In genomic region chr11:43492663-43493062, GRCm38 (mm10) we compare ENCODE assay signal across 9 mouse cellular contexts. TPM values are rescaled to one million over a fixed set of nuclear protein-coding genes. Genes with fewer than 3 reads are reported as not detected.
DNase-seq lines count a peak whose midpoint lies in the region; ATAC-seq lines count a peak whose summit lies in the region.
"Had no signal": no experiment of that assay in that cellular context is flagged by ENCODE, and none has a peak within 500 bp of the region (broad histone marks: within the 10 kb centered on the region; RNA-seq: fewer than 3 reads in every experiment).

No protein-coding gene starts in this region.

- H3K4me1 ChIP-seq in forebrain, embryonic 13.5 days = no peaks in the 10 kb centered on the region
- H3K4me1 ChIP-seq in hindbrain, embryonic 13.5 days (replicated peaks) = peaks cover 13% of the 10 kb centered on the region; the same call in 1 of the 2 replicates
- H3K4me1 ChIP-seq: limb, embryonic 12.5 days had no signal

- H3K9ac ChIP-seq in forebrain, embryonic 13.5 days = no peak overlapping the region
- no peak overlapping the region for H3K9ac ChIP-seq in hindbrain, embryonic 13.5 days
- H3K9ac ChIP-seq: limb, embryonic 12.5 days had no signal

- 27% methylated on average over 7 of the region's 7 CpGs for whole genome bisulfite sequencing in forebrain, embryonic 13.5 days
- WGBS in hindbrain, embryonic 13.5 days = 32% methylated on average over 7 of the region's 7 CpGs

- no peaks in the 10 kb centered on the region for H3K27me3 ChIP-seq in forebrain, embryonic 13.5 days
- no peaks in the 10 kb centered on the region for H3K27me3 ChIP-seq in hindbrain, embryonic 13.5 days
- H3K27me3 ChIP-seq: limb, embryonic 12.5 days had no signal

- H3K9me3 ChIP-seq in forebrain, embryonic 13.5 days (replicated peaks) = no peaks in the 10 kb centered on the region
- H3K9me3 ChIP-seq in hindbrain, embryonic 13.5 days = no peaks in the 10 kb centered on the region
- H3K9me3 ChIP-seq: limb, embryonic 12.5 days had no signal

- H3K27ac ChIP-seq in forebrain, embryonic 13.5 days = no peak overlapping the region
- H3K27ac ChIP-seq in hindbrain, embryonic 13.5 days = no peak overlapping the region
- H3K27ac ChIP-seq: limb, embryonic 12.5 days had no signal

- peak; percentile 36 for ATAC-seq in forebrain, embryonic 13.5 days
- 0 out of 2 replicates have a peak, but pooled peaks have one; percentile 15 for ATAC-seq in hindbrain, embryonic 13.5 days (ENCODE audit: low FRiP score)

- no peak overlapping the region for H3K4me3 ChIP-seq in forebrain, embryonic 13.5 days
- H3K4me3 ChIP-seq in hindbrain, embryonic 13.5 days = no peak overlapping the region
- H3K4me3 ChIP-seq: limb, embryonic 12.5 days had no signal

- DNase-seq in MN1 (ENCODE audit: low spot score) = peak; percentile 85
- DNase-seq in c-Kit-positive CD71-positive TER-119-negative erythroid progenitor cells, embryonic 14.5 days (ENCODE audit: low read depth) = peak; percentile 57
- DNase-seq in layer of hippocampus, adult 9-11 months = peak; percentile 38
- DNase-seq in lung, postnatal 36 days = peak; percentile 83
- peak; percentile 79 for DNase-seq in right cerebral cortex, postnatal 14 days
- DNase-seq in urinary bladder, postnatal 25 days (ENCODE audit: low spot score) = peak; percentile 82

- H3K36me3 ChIP-seq in forebrain, embryonic 13.5 days (ENCODE audit: poor library complexity, severe bottlenecking) = no peaks in the 10 kb centered on the region
- no peaks in the 10 kb centered on the region for H3K36me3 ChIP-seq in hindbrain, embryonic 13.5 days
- H3K36me3 ChIP-seq: limb, embryonic 12.5 days had no signal

- no peak overlapping the region for H3K4me2 ChIP-seq in forebrain, embryonic 13.5 days
- H3K4me2 ChIP-seq in hindbrain, embryonic 13.5 days = no peak overlapping the region
- H3K4me2 ChIP-seq: limb, embryonic 12.5 days had no signal

RNA-seq across cellular contexts. Expression of gene C1qtnf2, which starts 18.6 kb away (rescaled TPM):
- 2.2 and 2.6 TPM in 2 replicates for polyA plus RNA-seq in forebrain, embryonic 13.5 days (2015; fragmentation: Nextera tagmentation; extraction: Ambion mirVana)
- 8.0 and 8.3 TPM in 2 replicates for polyA plus RNA-seq in hindbrain, embryonic 13.5 days (2015; fragmentation: Nextera tagmentation; extraction: Ambion mirVana)

RNA-seq across cellular contexts. Expression of gene Ccnjl, which starts 35.9 kb away (rescaled TPM):
- polyA plus RNA-seq in forebrain, embryonic 13.5 days (2015; fragmentation: Nextera tagmentation; extraction: Ambion mirVana) = 13.9 and 15.1 TPM in 2 replicates
- 18.5 and 20.8 TPM in 2 replicates for polyA plus RNA-seq in hindbrain, embryonic 13.5 days (2015; fragmentation: Nextera tagmentation; extraction: Ambion mirVana)

RNA-seq across cellular contexts. Expression of gene Slu7, which starts 59.1 kb away (rescaled TPM):
- polyA plus RNA-seq in forebrain, embryonic 13.5 days (2015; fragmentation: Nextera tagmentation; extraction: Ambion mirVana) = 68.4 and 72.8 TPM in 2 replicates
- 71.0 and 71.5 TPM in 2 replicates for polyA plus RNA-seq in hindbrain, embryonic 13.5 days (2015; fragmentation: Nextera tagmentation; extraction: Ambion mirVana)
